Mouse (Mus musculus) MN1 (cell line): ENCODE measurements around the gene Tbcd.

Experiments
- DNase-seq: peaks from one replicate; pipeline ENCODE4 v3.0.0-alpha.2; 2016; ENCODE audit warnings: low spot score

Gene Tbcd

DNA sequence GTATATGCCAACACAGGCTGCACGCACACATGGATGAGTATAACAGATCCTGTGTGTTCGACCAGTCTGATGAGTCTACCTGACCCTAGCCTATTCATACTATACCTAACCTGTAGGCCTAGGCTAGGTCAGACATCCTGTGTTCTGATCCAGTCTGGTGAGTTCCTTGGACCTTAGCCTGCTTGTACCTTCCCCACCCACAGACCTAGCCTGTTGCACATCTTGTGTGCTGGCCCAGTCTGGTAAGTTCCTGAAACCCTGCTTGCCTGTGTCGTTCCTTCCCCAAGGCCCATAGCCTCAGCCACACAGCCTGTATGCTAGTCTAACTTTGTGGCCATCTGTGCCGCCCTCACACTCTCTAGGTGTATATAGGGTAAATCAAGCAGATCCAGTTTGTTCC, 112.5 kb downstream of the Tbcd start:
- no peak for DNase-seq

GRCm38 (mm10) chr11:121581856-121582255, 130.1 kb downstream of the Tbcd start:
- no peak for DNase-seq

DNA sequence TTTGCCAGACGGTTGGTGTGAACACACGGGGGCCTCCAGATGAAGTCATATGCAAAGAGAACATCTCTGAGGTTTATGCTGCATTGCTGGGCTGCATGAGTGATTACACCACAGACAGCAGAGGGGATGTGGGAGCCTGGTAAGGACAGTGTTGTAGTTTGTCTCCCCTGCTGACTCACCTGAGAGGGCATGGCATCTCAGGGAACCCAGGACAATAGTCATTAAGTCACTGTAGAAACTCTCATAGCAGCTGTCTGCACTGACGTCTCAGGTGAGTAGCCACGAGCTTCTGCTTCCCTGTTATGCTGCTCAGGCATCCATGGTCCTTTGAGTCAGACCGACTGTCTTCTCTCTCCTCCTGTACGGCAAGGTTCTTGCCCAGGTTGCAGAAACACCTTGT, 145.5 kb downstream of the Tbcd start:
- DNase-seq: no peak

DNA sequence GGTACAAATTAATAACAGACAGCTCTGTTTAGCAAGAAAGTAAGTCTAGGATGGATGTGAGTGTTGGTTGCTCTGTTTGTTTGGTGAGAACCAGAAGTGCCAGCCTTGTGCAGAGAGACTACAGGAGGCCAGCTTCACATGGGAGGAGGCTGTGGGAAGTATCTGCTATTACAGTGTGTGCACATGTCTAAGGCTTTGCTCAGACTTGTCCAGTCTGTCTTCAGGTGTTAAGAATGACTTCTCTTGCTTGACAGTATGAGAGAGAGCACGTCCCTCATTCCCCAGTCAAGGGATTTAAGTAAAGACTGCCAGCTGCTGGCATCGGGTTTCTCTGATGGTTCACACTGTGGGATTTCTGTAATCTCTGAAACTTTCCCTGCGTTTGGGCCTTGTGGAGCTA, 149.7 kb downstream of the Tbcd start:
- no peak for DNase-seq

- no peak for DNase-seq
Observed at GRCm38 (mm10) chr11:121605604-121606003, 153.9 kb downstream of the Tbcd start.

- DNase-seq: no peak
Observed at GRCm38 (mm10) chr11:121610976-121611375, 159.2 kb downstream of the Tbcd start.

- no peak for DNase-seq
Observed at GRCm38 (mm10) chr11:121615961-121616485, 164.3 kb downstream of the Tbcd start.

GRCm38 (mm10) chr11:121616501-121616900, 164.8 kb downstream of the Tbcd start:
- no peak for DNase-seq

DNA sequence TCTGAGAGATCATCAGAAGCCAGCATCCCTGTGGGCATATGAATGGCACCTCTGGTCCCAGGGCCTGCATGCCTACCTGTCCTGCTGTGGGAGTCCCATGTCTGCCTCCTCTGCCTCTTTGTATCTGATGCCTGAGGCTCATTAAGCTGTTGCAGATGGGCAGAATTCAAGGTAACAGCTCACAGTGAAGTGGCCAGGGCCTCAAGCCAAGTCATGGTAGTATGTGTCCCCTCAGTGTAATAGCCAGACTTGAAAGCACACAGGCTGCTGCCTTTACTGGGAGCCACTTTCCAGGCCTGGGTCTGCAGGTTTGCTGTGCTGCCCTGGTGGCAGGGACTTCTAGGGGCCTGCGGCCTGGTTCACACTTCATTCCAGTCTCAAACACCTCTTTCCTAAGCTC, 165.6 kb downstream of the Tbcd start:
- no peak for DNase-seq

GRCm38 (mm10) chr11:121625007-121625406, 173.3 kb downstream of the Tbcd start:
- DNase-seq: no peak

DNA sequence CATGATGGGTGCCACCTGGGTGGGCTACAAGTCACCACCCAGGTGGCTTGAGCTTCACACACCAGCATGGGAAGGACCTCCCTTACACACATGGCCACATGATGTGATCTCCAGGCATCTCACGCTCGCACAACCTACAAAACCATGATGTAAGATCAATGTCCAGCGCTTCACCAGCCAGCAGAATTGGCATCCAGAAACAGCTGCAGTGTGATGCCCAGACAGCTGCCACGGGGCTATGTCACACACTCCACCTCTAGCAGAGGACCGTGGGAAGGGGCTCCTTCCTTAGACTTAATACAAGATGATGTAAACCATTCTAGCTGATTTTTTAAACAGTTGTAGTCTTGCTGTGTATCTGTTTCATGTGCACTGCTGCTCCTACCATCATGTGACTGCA, 175.8 kb downstream of the Tbcd start:
- DNase-seq: no peak

DNA sequence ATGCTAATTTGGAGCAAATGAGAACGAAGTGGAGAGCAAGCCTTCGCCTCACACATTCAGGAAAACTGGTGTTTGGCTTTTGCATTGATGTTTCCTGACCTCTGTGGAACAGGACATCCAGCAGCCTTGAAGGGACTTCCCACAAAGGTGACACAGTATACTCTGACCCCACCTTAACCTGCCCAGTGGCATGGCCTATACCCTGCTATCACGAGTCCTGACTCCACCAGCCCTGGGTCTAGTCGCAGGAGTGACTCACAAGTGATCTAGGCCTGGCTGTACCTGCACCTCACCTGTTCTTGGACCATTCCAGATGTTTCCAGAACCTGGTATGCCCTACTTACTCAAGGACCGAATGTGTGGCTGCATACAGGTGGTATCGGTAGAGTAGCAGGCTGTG, 177.8 kb downstream of the Tbcd start:
- DNase-seq: no peak

DNA sequence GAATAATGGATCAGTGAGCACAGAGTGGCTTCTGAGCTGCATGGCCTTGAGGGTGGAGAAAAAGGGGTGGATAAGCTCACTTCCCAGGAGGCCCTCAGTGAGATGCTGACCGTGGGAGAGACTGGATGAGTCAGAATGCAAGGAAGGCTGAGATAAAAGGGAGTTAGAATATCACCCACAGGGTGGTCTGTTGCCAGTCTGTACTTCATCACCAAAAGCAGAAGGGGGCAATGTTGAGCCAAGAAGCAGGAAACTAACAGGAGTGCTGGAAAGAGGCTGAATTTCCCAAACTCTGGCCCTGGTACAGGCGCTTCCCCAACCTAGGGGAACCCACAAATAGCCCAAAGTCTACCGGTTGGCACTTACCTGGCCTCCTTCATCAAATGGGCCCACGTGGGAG, 178.7 kb downstream of the Tbcd start:
- no peak for DNase-seq

DNA sequence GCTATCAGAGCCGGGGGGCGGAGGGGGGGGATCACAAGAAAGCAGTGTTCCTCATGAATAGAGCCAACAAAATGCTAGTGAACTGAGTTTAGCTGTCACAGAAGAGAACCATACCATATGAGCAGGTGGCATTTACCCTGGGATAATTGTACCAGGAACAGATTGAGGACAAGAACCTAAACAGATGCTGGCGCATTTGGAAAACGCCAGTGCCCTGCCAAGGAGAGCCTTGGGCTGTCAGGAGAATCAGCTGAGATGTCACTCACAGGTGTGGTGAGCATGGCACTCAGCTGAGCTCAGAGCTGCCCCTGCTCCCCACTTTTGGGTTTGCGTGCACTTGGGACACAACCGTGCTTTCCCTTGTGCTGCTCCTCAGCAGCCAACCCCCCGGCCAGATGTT, 179.7 kb downstream of the Tbcd start:
- no peak for DNase-seq

DNA sequence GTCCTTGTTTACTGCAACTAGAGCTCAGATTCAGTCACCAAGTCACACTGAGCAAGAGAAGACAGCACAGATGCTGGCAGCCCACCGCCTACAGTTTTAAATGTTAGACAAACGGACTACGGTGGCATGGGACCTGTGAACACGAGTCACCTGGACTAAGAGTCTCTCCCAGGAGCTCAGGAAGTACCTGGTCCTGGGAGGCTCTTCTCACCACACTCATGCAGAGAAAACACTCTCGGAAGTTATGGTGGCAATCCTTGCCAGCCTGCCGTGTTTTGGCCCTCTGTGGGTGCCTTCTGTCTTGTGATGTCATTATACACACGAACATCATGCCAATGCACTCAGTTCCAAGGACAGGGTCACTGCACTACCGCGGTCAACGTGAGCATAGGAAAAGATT, 184.9 kb downstream of the Tbcd start:
- DNase-seq: no peak

DNA sequence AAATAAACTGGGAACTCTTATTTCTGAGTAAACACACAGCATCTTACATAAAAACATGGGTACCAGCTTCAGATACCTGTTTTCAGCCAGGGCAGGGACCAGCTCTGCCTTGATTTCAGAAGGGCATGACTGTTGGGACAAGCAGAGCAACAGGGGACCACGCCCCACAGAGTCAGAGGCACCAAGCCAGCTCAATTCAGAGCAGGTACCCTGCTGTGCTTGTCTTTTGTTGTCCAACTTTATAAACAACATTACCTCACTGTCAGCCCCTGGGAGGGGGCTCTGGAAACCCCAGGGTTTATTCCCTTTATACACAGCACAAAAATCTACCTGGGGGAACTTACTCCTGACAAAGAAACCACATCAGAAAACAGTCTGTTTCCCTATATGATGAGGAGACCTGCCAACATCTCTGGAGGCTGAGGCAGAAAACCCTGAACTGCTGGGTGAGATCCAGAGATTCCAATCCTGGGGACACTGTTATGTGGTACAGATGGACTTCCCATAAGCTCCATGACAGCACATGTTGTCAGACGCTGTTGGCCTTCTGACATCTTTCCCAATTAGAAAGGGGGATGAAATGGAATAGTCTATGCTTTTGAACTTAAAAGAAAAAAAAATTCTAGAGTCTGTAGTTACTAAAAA, 189.9 kb downstream of the Tbcd start:
- DNase-seq: no peak

GRCm38 (mm10) chr11:121645394-121645793, 193.6 kb downstream of the Tbcd start:
- no peak for DNase-seq

DNA sequence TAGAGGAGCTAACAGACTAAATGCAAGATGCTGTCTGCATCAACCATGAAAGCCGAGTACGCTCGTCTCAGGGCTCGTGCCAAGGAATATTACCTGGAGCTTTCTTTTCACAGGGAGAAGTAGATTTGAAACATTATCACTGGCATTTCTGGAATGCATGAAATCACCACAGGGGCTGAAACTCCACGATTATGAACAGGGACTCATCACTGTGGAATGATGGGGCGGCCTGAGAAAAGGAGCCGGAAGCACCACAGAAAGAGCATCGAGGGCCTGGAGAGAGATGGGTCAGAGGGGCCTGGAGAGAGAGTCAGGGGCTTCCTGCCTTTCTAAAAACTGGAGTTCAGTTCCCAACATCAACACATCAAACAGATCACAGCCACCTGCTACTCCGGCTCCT, 195.6 kb downstream of the Tbcd start:
- DNase-seq: no peak

DNA sequence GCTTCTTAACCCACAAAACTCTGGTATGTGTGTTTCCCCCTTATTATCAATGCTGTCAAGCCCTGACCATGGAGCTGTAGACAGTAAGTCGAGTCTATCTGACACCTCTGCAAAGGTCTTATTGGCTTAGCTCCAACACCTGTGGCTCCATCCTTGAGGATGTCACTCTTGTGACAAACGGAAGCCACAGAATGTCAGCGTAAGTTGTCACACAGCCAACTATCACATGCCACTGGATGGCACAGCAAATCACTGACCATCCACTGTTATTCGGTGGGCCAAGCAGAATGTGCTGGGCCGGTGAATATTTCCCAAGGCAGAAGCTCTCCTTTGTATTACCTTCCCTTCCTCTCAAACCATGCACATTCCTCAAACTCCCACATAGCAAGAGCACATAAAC, 196.4 kb downstream of the Tbcd start:
- no peak for DNase-seq

- DNase-seq: no peak
Observed at GRCm38 (mm10) chr11:121649900-121650299, 198.2 kb downstream of the Tbcd start.

GRCm38 (mm10) chr11:121650668-121651067, 198.9 kb downstream of the Tbcd start:
- no peak for DNase-seq

GRCm38 (mm10) chr11:121651556-121651955, 199.8 kb downstream of the Tbcd start:
- no peak for DNase-seq

GRCm38 (mm10) chr11:121651983-121652382, 200.2 kb downstream of the Tbcd start:
- no peak for DNase-seq

DNA sequence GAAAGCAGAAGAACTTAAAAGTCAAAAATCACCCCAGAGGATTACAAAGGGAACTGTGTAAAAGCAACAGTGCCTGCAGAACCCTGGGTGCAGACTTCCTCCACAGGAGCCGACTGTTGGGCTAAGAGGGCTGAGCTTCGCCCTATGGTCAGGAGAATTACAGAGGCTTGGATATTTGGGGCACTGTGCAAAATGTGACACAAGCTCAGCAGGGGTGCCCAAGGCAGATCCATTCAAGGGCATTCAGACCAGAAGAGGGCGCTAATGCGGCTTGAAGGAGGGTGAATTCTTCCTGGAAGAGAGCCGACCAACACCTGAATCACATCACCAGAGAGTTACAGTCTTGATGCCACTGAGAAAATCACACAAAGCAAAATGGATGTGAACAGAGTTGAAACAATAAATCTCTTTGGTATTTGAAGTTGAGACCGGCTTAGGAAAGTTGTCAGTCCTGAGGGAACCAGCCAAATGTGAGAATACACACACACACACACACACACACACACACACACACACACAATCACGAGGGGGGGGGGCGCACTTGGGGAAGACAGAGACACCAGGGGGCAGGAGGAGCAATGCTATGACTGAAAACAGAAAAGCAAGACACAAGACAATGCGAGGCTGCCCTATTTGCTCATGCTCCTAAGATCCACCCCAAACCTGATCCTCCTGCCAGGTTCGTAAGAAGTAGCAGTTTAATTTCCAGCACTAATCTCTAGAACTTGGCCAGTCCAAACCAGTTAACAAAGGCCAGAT, 201.0 kb downstream of the Tbcd start:
- DNase-seq: peak; percentile 55
